Mouse (Mus musculus) mouse embryonic stem cell (cell line): Measurements from ENCODE around the gene Clasp1.

Source experiments
- in situ Hi-C, 2 experiments: fragments of 300-500 bp; cut with MboI; formaldehyde crosslinking; loops; 1 replicate in 1 of 2; 3 replicates in 1 of 2; pipeline ENCODE4 v1.14.3; 2019 to 2020; ENCODE audit warnings: low sequenced_read_pairs in 2 of 2, low pct_unique_long_range_greater_than_20kb in 1 of 2, mixed read lengths in 1 of 2; ENCODE audit not compliant: unreplicated experiment in 1 of 2

Gene Clasp1

GRCm38 (mm10) chr1:118531259-118531658 is 142.4 kb downstream of the Clasp1 start:
- in situ Hi-C loops = no loop called here

GRCm38 (mm10) chr1:118536021-118536420 is 147.2 kb downstream of the Clasp1 start:
- in situ Hi-C loops = no loop called here

- in situ Hi-C loops = no loop called here
Observed at GRCm38 (mm10) chr1:118539046-118539445, 150.2 kb downstream of the Clasp1 start.

DNA sequence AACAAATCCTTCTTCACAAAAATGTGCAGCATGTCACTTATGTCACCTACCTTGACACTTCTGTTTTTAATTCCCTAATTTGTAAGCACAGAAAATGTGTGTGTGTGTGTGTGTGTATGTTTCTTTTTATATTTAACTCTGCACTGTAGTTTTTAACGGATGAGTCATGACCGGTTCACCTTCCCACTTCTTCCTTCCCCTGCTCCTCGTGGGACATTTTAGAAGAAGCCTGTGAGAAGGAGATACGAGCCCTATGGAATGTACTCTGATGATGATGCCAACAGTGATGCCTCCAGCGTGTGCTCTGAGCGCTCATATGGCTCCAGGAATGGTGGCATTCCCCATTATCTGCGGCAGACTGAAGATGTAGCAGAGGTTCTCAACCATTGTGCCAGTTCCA is 154.0 kb downstream of the Clasp1 start:
- in situ Hi-C loops = no loop called here

GRCm38 (mm10) chr1:118548769-118549168 is 159.9 kb downstream of the Clasp1 start:
- in situ Hi-C loops = no loop called here

DNA sequence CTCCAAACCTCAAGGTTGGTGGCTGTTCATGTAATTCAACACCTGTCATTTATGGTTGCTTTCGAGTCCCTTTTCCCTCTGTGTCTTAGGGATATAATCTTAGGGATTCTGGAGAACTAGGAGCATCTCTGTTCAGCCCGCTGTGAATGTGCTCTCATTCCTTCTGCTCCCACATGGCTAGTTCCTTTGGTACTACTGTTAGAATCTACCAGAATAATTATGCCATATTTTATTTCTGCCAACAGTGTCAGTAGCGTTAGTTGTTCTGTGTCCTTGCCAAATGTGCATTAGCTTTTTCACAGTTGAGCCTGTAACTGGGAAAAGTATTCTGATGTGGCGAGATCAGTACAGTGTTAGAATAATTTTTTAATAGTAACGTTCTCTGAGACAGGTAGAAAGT is 162.3 kb downstream of the Clasp1 start:
- in situ Hi-C loops = no loop called here

DNA sequence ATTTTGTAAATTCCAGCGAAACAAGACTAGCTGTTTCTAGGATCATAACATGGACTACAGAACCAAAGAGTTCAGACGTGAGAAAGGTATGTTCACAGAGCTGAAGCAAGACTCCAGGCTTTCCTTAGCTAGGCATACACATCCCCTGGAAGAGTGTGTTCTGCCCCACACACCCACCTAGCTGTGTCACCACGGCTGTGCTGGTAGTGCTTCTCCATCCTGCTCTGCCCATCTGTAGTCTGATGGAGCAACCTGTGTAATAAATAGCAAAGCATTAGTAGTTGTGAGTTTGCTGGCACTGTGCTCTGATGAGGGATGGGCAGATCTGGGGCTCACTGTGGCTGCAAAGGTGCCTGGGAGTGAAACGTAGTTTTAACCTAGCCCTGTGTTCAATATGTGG is 163.2 kb downstream of the Clasp1 start:
- in situ Hi-C loops = no loop called here

- in situ Hi-C loops = no loop called here
Observed at GRCm38 (mm10) chr1:118553045-118553444, 164.2 kb downstream of the Clasp1 start.

DNA sequence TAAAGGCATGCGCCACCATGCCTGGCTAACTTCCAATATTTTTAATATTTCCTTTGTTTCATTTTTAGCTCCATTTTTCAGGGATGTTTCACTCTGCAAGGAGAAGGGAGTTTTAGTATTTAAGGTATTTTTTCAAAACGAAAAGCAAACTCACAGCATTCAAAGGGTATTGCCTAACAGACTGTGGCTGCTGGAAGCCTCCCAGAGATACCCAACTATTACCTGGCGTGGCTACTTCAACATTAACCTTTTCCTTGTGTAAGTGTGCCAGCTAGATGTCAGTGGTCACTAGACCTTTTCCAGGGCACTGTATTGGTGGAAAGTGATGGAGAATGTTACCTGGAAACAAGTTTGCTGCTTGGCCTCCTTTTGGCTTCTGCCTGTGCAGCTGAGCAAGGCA is 164.6 kb downstream of the Clasp1 start:
- in situ Hi-C loops = no loop called here

- in situ Hi-C loops = no loop called here
Observed at GRCm38 (mm10) chr1:118554961-118555360, 166.1 kb downstream of the Clasp1 start.

DNA sequence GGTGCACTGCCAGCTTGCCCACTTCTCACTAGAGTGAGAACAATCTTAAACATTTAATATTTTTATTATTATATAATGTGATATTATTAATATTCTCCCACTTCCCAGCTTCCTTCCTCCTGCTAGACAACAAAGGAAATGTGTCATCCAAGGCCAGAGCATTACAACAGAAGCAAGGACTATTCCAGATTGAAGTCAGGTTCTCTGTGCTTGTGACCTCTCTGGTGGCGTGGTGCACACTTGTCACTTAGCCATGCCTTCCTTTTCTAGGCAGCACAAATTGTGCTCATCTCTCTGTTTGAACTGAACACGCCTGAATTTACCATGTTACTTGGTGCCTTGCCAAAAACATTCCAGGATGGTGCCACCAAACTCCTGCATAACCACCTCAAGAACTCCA is 170.9 kb downstream of the Clasp1 start:
- in situ Hi-C loops = loop anchor here (5.0 kb wide), 2 partner anchors 198 to 208 kb away; no protein-coding TSS in a partner anchor

DNA sequence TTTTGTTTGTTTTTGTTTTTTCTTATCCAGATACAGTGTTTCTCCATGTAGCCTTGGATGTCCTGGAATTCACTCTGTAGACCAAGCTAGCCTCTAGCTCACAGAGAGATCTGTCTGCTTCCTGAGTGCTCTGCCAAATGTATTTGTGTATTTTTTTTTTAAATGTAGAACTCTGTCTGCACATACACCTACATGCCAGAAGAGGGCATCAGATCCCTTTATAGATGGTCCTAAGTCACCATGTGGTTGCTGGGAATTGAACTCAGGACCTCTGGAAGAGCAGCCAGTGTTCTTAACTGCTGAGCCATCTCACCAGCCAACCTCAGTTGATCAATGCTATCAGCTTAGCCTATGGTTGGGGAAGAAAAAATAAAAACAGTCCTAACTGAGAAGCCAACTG is 175.7 kb downstream of the Clasp1 start:
- in situ Hi-C loops = loop anchor here (5.0 kb wide), 2 partner anchors 193 to 203 kb away; no protein-coding TSS in a partner anchor

DNA sequence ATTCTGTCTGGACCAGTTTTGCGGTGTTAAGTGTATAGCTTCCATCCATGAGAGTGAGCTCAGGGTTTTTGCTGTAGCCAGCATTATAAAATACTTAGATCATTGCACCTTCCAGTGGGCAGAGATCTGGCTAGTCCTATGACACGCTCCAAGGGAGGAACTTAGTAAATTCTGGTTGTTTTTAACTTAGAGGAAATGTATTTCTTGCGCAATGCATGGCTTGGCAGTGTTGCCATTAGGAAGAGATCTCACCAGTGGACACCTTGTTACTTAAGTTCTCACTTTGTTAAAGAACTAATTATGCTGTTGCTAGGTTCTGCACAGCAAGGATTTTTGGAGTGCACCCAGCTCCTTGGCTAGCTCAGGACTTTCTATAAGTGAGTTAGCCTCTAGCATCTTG is 178.8 kb downstream of the Clasp1 start:
- in situ Hi-C loops = no loop called here

DNA sequence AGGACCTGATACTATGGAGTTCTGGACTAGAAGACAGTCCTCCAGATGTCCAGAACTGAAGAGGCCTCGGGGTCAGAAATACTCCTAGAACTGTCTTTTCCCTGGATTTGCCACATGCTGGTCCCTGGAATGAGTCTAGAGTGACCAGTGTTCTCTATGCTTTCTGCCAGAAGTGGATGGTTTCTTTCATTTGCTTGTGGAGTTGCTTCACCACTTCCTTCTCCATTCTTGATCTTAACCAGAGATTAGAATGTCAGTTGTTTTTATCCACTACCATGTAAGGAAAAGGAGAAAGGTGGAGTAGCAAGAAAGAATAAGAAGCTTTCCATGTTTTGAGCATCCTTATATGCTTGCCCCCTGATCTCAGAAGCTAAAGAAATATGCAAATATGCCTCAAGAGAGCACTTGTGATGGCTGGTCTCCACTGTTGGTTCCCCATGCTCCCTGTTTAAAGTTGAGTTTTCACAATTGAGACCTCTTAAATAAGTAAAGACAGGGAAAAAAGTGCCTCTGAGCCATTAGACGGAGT is 191.4 kb downstream of the Clasp1 start:
- in situ Hi-C loops = no loop called here

DNA sequence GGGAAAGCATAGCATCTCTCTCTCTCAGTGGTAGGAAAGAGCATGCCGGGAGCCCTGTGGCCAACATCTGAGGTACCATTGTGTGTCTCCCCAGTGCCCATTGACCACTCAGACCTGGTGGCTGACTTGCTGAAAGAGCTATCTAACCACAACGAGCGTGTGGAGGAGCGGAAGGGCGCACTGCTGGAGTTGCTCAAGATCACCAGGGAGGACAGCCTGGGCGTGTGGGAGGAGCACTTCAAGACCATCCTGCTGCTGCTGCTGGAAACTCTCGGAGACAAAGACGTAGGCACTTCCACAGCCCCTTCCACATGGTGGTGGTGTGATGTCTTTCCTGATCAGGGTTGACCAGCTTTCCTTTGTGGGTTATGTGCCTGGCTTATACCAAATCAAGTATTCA is 192.3 kb downstream of the Clasp1 start:
- in situ Hi-C loops = no loop called here

DNA sequence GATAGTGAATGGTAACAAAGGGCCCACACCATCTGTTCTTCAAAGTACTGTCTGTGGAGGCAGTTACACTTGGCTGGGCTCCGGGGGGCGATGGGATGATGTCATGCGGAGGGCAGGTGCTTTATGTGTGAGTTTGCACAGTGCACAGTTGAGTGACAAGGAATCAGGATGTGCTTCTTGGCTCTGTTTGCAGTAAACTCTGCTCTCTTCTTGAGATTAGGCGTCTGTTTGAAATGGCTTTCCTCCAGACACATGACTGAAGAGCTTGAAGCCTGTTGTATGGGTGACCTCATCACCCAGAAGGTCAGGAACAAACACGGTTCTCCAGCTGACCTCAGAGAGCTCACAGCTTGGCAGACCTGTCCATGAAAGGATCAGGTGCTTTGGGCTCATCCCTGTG is 200.9 kb downstream of the Clasp1 start:
- in situ Hi-C loops = no loop called here

GRCm38 (mm10) chr1:118592933-118593332 is 204.1 kb downstream of the Clasp1 start:
- in situ Hi-C loops = no loop called here

GRCm38 (mm10) chr1:118595395-118595794 is 206.5 kb downstream of the Clasp1 start:
- in situ Hi-C loops = no loop called here

DNA sequence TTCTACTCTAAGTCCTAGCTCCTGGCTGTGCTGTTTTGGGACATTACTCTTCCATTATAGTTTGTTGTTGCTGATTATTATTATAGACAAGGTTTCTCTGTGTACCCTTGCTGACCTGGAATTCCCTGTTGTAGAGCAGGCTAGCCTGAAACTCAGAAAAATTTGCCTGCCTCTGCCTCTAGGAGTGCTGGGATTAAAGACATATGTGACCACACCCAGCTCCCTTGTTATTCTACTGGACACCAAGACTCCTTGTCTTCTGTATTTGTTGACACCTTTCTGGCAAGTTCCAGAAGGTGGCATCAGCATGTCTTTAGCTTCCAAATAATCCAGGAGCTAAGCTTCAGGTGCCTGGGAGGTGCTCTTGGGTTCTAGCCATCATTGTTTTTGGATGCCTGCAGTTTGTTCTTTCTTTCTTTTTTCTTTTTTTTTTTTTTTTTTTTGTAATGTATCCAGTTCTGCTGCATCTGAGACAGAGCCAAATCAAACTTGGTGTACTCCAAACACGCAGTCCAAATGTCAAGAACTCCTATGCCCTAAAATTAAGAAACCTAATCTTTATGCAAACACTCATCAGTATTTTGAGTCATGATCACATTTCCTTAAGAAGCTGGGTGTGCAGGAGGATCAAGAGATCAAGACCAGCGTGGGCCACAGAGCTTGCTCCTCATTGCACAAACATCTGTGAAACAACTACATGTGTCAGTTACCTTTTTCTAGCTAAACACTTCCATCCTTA is 208.8 kb downstream of the Clasp1 start:
- in situ Hi-C loops = no loop called here

DNA sequence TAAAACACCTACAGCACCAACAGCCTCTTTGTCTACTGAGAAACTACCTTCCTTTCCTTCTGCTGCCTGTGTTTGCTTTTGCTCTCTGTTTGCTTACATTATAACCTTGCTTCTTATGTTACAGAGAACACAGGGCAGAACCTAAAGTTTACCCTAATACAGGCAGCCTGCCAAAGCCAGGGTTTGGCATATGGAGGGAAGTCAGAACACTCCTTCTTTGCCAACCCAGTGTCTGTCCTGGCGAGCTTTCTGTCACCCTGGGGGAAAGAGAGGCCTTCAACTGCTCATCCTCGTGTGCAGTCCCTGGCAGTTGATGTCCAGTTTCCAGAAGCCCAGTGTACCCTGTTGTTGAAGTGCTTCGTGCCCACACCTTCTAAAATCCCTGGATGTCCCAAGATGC is 209.5 kb downstream of the Clasp1 start:
- in situ Hi-C loops = no loop called here
